Mouse (Mus musculus) CH12.LX (cell line): ENCODE results near the gene Wnt5a. TPM values are rescaled to one million over a fixed set of nuclear protein-coding genes. Genes with fewer than 3 reads are reported as not detected.

Experiments
- DNase-seq: peaks from one replicate; pipeline ENCODE4 v3.0.0-alpha.2; 2013; ENCODE audit errors: extremely low read depth
- H3K27ac ChIP-seq: 2 replicates; pipeline ENCODE4 v1.5.1; 2012; ENCODE audit warnings: low read depth, mild to moderate bottlenecking, control low read depth, moderate library complexity; ENCODE audit not compliant: insufficient read depth
- H3K27me3 ChIP-seq: replicated peaks from 2 replicates; pipeline ENCODE3; 2012; ENCODE audit warnings: inconsistent platforms
- H3K36me3 ChIP-seq, 2 experiments: replicated peaks in 1 of 2; 2 replicates each; pipeline versions ENCODE3 to v1.6.1; 2012; ENCODE audit warnings: inconsistent platforms in 1 of 2, low read length in 1 of 2, mild to moderate bottlenecking in 1 of 2, mixed read lengths in 1 of 2, moderate library complexity in 1 of 2; ENCODE audit not compliant: control insufficient read depth in 1 of 2, insufficient read depth in 1 of 2
- H3K4me1 ChIP-seq, 2 experiments: 2 replicates each; pipeline ENCODE4 v1.6.1; 2012; ENCODE audit warnings: inconsistent platforms in 1 of 2, moderate library complexity in 1 of 2; ENCODE audit not compliant: insufficient read depth in 2 of 2, control insufficient read depth in 1 of 2
- H3K4me2 ChIP-seq: 2 replicates; pipeline ENCODE4 v1.6.1; 2012; ENCODE audit warnings: low read depth, mild to moderate bottlenecking, control low read depth; ENCODE audit not compliant: poor library complexity, insufficient read depth, severe bottlenecking
- H3K4me3 ChIP-seq, 3 experiments: fragments of 150-350 bp in 1 of 3; sonication (generic) in 1 of 3; replicated peaks in 1 of 3; 2 replicates each; pipeline versions ENCODE3 to v1.5.1; 2011 to 2012; ENCODE audit warnings: low read depth in 2 of 3, low read length in 2 of 3, mild to moderate bottlenecking in 2 of 3, moderate library complexity in 2 of 3, control low read depth in 1 of 3, improper control_type of control experiment in 1 of 3, inconsistent platforms in 1 of 3, mixed read lengths in 1 of 3; ENCODE audit not compliant: poor library complexity in 1 of 3
- H3K79me2 ChIP-seq: replicated peaks from 2 replicates; pipeline ENCODE4 v1.6.1; 2012; ENCODE audit warnings: mild to moderate bottlenecking, moderate library complexity; ENCODE audit not compliant: control insufficient read depth, poor library complexity, insufficient read depth, severe bottlenecking; ENCODE audit errors: extremely low read depth
- H3K9ac ChIP-seq: 2 replicates; pipeline ENCODE4 v1.6.1; 2012; ENCODE audit warnings: low read depth, mild to moderate bottlenecking, control low read depth, moderate library complexity; ENCODE audit not compliant: insufficient read depth
- H3K9me3 ChIP-seq: replicated peaks from 2 replicates; pipeline ENCODE3; 2012; ENCODE audit warnings: low read length, inconsistent platforms, mixed read lengths
- BHLHE40 ChIP-seq: IDR thresholded peaks from 2 replicates; pipeline ENCODE4 v1.6.1; 2011; ENCODE audit warnings: mild to moderate bottlenecking, low read depth, low read length, improper control_type of control experiment
- CHD2 ChIP-seq: IDR thresholded peaks from 2 replicates; pipeline ENCODE4 v1.6.1; 2011; ENCODE audit warnings: low read length, improper control_type of control experiment
- EP300 ChIP-seq: IDR thresholded peaks from 2 replicates; pipeline ENCODE4 v1.6.1; 2011; ENCODE audit warnings: low read length, improper control_type of control experiment
- ETS1 ChIP-seq: conservative IDR thresholded peaks from 2 replicates; pipeline ENCODE4 v1.6.1; 2012; ENCODE audit warnings: low read depth, mild to moderate bottlenecking, inconsistent platforms, low read length, improper control_type of control experiment, moderate library complexity
- GABPA ChIP-seq: IDR thresholded peaks from 2 replicates; pipeline ENCODE4 v1.6.1; 2012; ENCODE audit warnings: low read depth, low read length, improper control_type of control experiment, inconsistent platforms; ENCODE audit not compliant: insufficient replicate concordance
- HCFC1 ChIP-seq: IDR thresholded peaks from 2 replicates; pipeline ENCODE4 v1.6.1; 2012; ENCODE audit warnings: low read depth, mild to moderate bottlenecking, inconsistent platforms, low read length, improper control_type of control experiment
- KAT2A ChIP-seq: IDR thresholded peaks from 2 replicates; pipeline ENCODE4 v1.6.1; 2012; ENCODE audit warnings: low read length, improper control_type of control experiment, inconsistent platforms; ENCODE audit not compliant: insufficient replicate concordance
- MAFK ChIP-seq: IDR thresholded peaks from 2 replicates; pipeline ENCODE4 v1.6.1; 2011; ENCODE audit warnings: low read length, improper control_type of control experiment; ENCODE audit not compliant: insufficient replicate concordance
- MAX ChIP-seq: IDR thresholded peaks from 2 replicates; pipeline ENCODE4 v1.6.1; 2011; ENCODE audit warnings: low read length, improper control_type of control experiment
- MAZ ChIP-seq: IDR thresholded peaks from 2 replicates; pipeline ENCODE4 v1.6.1; 2012; ENCODE audit warnings: low read depth, mild to moderate bottlenecking, inconsistent platforms, low read length, improper control_type of control experiment, moderate library complexity
- MEF2A ChIP-seq: IDR thresholded peaks from 2 replicates; pipeline ENCODE4 v1.6.1; 2014; ENCODE audit warnings: low read depth, mild to moderate bottlenecking, inconsistent platforms, low read length, improper control_type of control experiment, borderline replicate concordance
- MXI1 ChIP-seq: IDR thresholded peaks from 2 replicates; pipeline ENCODE4 v1.6.1; 2011; ENCODE audit warnings: mild to moderate bottlenecking, low read depth, low read length, improper control_type of control experiment
- MYC ChIP-seq: IDR thresholded peaks from 2 replicates; pipeline ENCODE4 v1.6.1; 2011; ENCODE audit warnings: low read depth, mild to moderate bottlenecking, improper control_type of control experiment, low read length
- NELFE ChIP-seq: IDR thresholded peaks from 2 replicates; pipeline ENCODE4 v1.6.1; 2011; ENCODE audit warnings: low read depth, low read length, improper control_type of control experiment
- NRF1 ChIP-seq: IDR thresholded peaks from 2 replicates; pipeline ENCODE4 v1.6.1; 2014; ENCODE audit warnings: low read depth, mild to moderate bottlenecking, inconsistent platforms, low read length, improper control_type of control experiment, moderate library complexity
- PAX5 ChIP-seq: IDR thresholded peaks from 2 replicates; pipeline ENCODE4 v1.6.1; 2012; ENCODE audit warnings: low read length, inconsistent platforms, mixed read lengths
- RAD21 ChIP-seq: IDR thresholded peaks from 2 replicates; pipeline ENCODE4 v1.6.1; 2011; ENCODE audit warnings: low read depth, mild to moderate bottlenecking, low read length, improper control_type of control experiment, moderate library complexity
- RCOR1 ChIP-seq: conservative IDR thresholded peaks from 2 replicates; pipeline ENCODE4 v1.6.1; 2012; ENCODE audit warnings: low read depth, mild to moderate bottlenecking, inconsistent platforms, low read length, improper control_type of control experiment
- SIN3A ChIP-seq: IDR thresholded peaks from 2 replicates; pipeline ENCODE4 v1.6.1; 2012; ENCODE audit warnings: low read length, improper control_type of control experiment, inconsistent platforms
- TCF12 ChIP-seq: IDR thresholded peaks from 2 replicates; pipeline ENCODE4 v1.6.1; 2014; ENCODE audit warnings: low read depth, mild to moderate bottlenecking, inconsistent platforms, low read length, improper control_type of control experiment
- ZKSCAN1 ChIP-seq: IDR thresholded peaks from 2 replicates; pipeline ENCODE4 v1.6.1; 2012; ENCODE audit warnings: low read depth, inconsistent platforms, low read length, improper control_type of control experiment, borderline replicate concordance
- ZNF384 ChIP-seq: IDR thresholded peaks from 2 replicates; pipeline ENCODE4 v1.6.1; 2012; ENCODE audit warnings: low read depth, low read length, improper control_type of control experiment, inconsistent platforms
- dilution Hi-C: fragments of 300-500 bp; cut with MboI; formaldehyde crosslinking; loops from 2 replicates; pipeline ENCODE4 v1.14.3; 2020; ENCODE audit warnings: low sequenced_read_pairs; ENCODE audit not compliant: extremely low pct_unique_long_range_greater_than_20kb, extremely low pct_ligation_motif_present
- in situ Hi-C: fragments of 300-500 bp; cut with MboI; formaldehyde crosslinking; loops from 3 replicates; pipeline ENCODE4 v1.14.3; 2019; ENCODE audit warnings: low sequenced_read_pairs, low pct_ligation_motif_present, low pct_unique_long_range_greater_than_20kb, mixed read lengths
- polyA plus RNA-seq: library from polyadenylated mRNA; unstranded; fragments of >175 nt; gene quantifications from 2 replicates; pipeline ENCODE4 v1.2.1, GENCODE M21; 2012; ENCODE audit warnings: low read depth; ENCODE audit not compliant: insufficient read length
- total RNA-seq, 2 experiments: library from RNA; depleted of rRNA; stranded (reverse); fragments of 300-350 nt in 1 of 2; fragments of >200 nt in 1 of 2; gene quantifications; 2 replicates each; pipeline ENCODE4 v1.2.3; 2012 to 2014

Wnt5a gene
- total and polyA plus RNA-seq, 3 experiments, result not detected

GRCm38 (mm10) chr14:28525566-28525965 is 21.0 kb downstream of the Wnt5a start:
- Histone ChIP-seq H3K9ac (no peak overlapping the region), H3K4me2 (no peak overlapping the region)
- in situ Hi-C loops, result no loop called here
- TF ChIP-seq ETS1, result no peak
- no peak for TF ChIP-seq NELFE
- TF ChIP-seq MXI1, result no peak
- no peak for TF ChIP-seq SIN3A
- no peak for TF ChIP-seq BHLHE40
- TF ChIP-seq MAFK, result no peak
- no peak for TF ChIP-seq MEF2A
- no peak for TF ChIP-seq RAD21
- no peak for TF ChIP-seq EP300
- TF ChIP-seq, all 38 proteins: peak for 0
- Histone ChIP-seq H3K4me1 (no peaks in the 10 kb centered on the region), H3K79me2 (no peaks in the 10 kb centered on the region; the same call in 1 of the 2 replicates), H3K4me3 (no peak overlapping the region), H3K27ac (no peak overlapping the region), H3K27me3 (no peaks in the 10 kb centered on the region), H3K36me3 (no peaks in the 10 kb centered on the region), H3K9me3 (peaks cover 71% of the 10 kb centered on the region)
- no peak for DNase-seq
- dilution Hi-C loops, result no loop called here

GRCm38 (mm10) chr14:28528151-28528685 is 23.7 kb downstream of the Wnt5a start:
- Histone ChIP-seq H3K79me2 (no peaks in the 10 kb centered on the region; the same call in 1 of the 2 replicates), H3K9me3 (peaks cover 74% of the 10 kb centered on the region), H3K27ac (no peak overlapping the region), H3K9ac (no peak overlapping the region), H3K4me3 (no peak overlapping the region), H3K4me1 (no peaks in the 10 kb centered on the region)
- in situ Hi-C loops, result no loop called here
- DNase-seq, result no peak
- TF ChIP-seq CHD2 (no peak), ZKSCAN1 (no peak), KAT2A (no peak), MAFK (no peak), RCOR1 (no peak), MEF2A (no peak), MAZ (no peak), MAX (no peak), MYC (no peak), NRF1 (no peak), BHLHE40 (no peak), HCFC1 (no peak), PAX5 (no peak), GABPA (no peak), TCF12 (no peak), ZNF384 (no peak)
- TF ChIP-seq, all 38 proteins: peak for 0
- dilution Hi-C loops, result no loop called here
- Histone ChIP-seq H3K36me3 (no peaks in the 10 kb centered on the region), H3K27me3 (no peaks in the 10 kb centered on the region), H3K4me2 (no peak overlapping the region)
